ENCODE assay signal across 23 mouse cellular contexts in genomic region chr1:172636266-172636665, GRCm38 (mm10). TPM values are rescaled to one million over a fixed set of nuclear protein-coding genes. Genes with fewer than 3 reads are reported as not detected.
"Had no signal": no experiment of that assay in that cellular context is flagged by ENCODE, and none has a peak within 500 bp of the region (broad histone marks: within the 10 kb centered on the region; RNA-seq: fewer than 3 reads in every experiment).

No protein-coding gene starts in this region.

- H3K4me2 ChIP-seq: lung, embryonic 14.5 days; neural tube, embryonic 13.5 days; neural tube, embryonic 15.5 days had no signal

- DNase-seq: lung, adult 18-20 months; lung, embryonic 14.5 days; lung, postnatal 10 days; lung, postnatal 4 days; midbrain, embryonic 14.5 days; retina, postnatal 1 day; right cerebral cortex, adult 18-20 months; right cerebral cortex, postnatal 25 days; right cerebral cortex, postnatal 4 days; spleen, adult 18-20 months; thymus, adult 18-20 months; thymus, postnatal 14 days; thymus, postnatal 36 days had no signal

- H3K27ac ChIP-seq: midbrain, embryonic 10.5 days; neural tube, embryonic 13.5 days; neural tube, embryonic 15.5 days had no signal

- H3K9me3 ChIP-seq: midbrain, embryonic 10.5 days; neural tube, embryonic 13.5 days; neural tube, embryonic 15.5 days had no signal

- H3K36me3 ChIP-seq: midbrain, embryonic 10.5 days; neural tube, embryonic 13.5 days; neural tube, embryonic 15.5 days had no signal

- H3K4me3 ChIP-seq: midbrain, embryonic 10.5 days; myocyte; neural tube, embryonic 13.5 days; neural tube, embryonic 15.5 days had no signal

- H3K9ac ChIP-seq: lung, embryonic 14.5 days; neural tube, embryonic 13.5 days; neural tube, embryonic 15.5 days had no signal

- ATAC-seq: midbrain, embryonic 16.5 days had no signal

- H3K27me3 ChIP-seq: neural tube, embryonic 13.5 days; neural tube, embryonic 15.5 days had no signal

RNA-seq across cellular contexts. Expression of gene Fcrl6, which starts 33.9 kb away (rescaled TPM):
- polyA plus RNA-seq: lung, embryonic 14.5 days; lung, embryonic 16.5 days; myocyte; small intestine, adult 2 months; stomach, embryonic 14.5 days; stomach, embryonic 16.5 days had no signal

RNA-seq across cellular contexts. Expression of gene Slamf8, which starts 45.9 kb away (rescaled TPM):
- polyA plus RNA-seq: lung, embryonic 14.5 days; lung, embryonic 16.5 days; midbrain, embryonic 10.5 days; midbrain, embryonic 16.5 days; myocyte; neural tube, embryonic 11.5 days; neural tube, embryonic 13.5 days; neural tube, embryonic 15.5 days; stomach, embryonic 14.5 days had no signal
